ENCODE assay signal across 25 mouse cellular contexts in the genomic region with DNA sequence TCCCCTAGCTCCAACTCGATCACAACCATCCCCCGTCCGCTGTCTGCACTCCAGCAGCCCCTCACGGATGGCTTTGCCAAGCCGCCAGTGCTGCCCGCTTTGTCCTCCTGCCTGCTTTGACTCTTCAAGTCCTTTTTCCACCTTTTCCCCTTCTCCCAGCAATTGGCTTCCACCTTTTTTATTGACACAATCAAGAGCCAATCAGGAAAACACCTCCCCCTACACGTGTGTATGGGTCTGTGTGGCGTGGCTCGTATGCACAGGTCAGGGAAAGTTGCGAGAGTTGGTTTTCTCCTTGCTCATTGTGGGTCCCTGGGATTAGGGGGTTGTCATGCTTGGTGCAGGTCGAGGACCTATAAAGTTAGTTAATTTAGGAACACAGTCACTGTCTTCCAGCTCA. TPM values are rescaled to one million over a fixed set of nuclear protein-coding genes. Genes with fewer than 3 reads are reported as not detected.
A peak's percentile ranks its signal among the peaks of the same experiment; 100 is the strongest.
DNase-seq lines count a peak whose midpoint lies in the region; ATAC-seq and TF ChIP-seq lines count a peak whose summit lies in the region.
"Had no signal": no experiment of that assay in that cellular context is flagged by ENCODE, and none has a peak within 500 bp of the region (broad histone marks: within the 10 kb centered on the region; RNA-seq: fewer than 3 reads in every experiment).

No protein-coding gene starts in this region.

- H3K4me1 ChIP-seq in kidney, adult 2 months (ENCODE audit: control insufficient read depth, insufficient read depth, low read length): peaks cover 1% of the 10 kb centered on the region; the same call in 1 of the 2 replicates
- H3K4me1 ChIP-seq in kidney, embryonic 15.5 days: no peaks in the 10 kb centered on the region
- H3K4me1 ChIP-seq in ES-Bruce4 (ENCODE audit: control insufficient read depth, insufficient read depth, low read length): no peaks in the 10 kb centered on the region
- H3K4me1 ChIP-seq: embryonic facial prominence, embryonic 10.5 days; forebrain, embryonic 10.5 days; heart, embryonic 13.5 days; hindbrain, embryonic 12.5 days had no signal

- DNase-seq in kidney, adult 2 months: peak; percentile 48
- DNase-seq in lung, postnatal 25 days (ENCODE audit: low spot score): peak; percentile 7
- DNase-seq in lung, postnatal 14 days: no peak
- DNase-seq in ZHBTc4 (ENCODE audit: low read depth, low spot score): peak; percentile 85
- no peak for DNase-seq in gastrocnemius, postnatal 25 days
- DNase-seq: adrenal gland, adult 2 months; adrenal gland, postnatal 25 days; gastrocnemius, adult 2 months; gastrocnemius, postnatal 36 days; heart, adult 11 months; heart, postnatal 36 days had no signal

- no peak for TF ChIP-seq CTCF in kidney, adult 2 months (conservative IDR thresholded peaks at IDR 0.05; ENCODE audit: insufficient read depth, insufficient read length, low read depth, low read length)
- TF ChIP-seq CTCF in ES-Bruce4 (IDR thresholded peaks at IDR 0.05; ENCODE audit: low read depth, low read length): no peak

- H3K4me3 ChIP-seq in kidney, adult 2 months (ENCODE audit: insufficient read depth, low read depth, low read length): no peak overlapping the region
- H3K4me3 ChIP-seq in kidney, embryonic 15.5 days (replicated peaks): no peak overlapping the region
- H3K4me3 ChIP-seq in ES-Bruce4 (ENCODE audit: low read depth, low read length): peak overlapping the region; percentile 71
- H3K4me3 ChIP-seq: embryonic facial prominence, embryonic 10.5 days; erythroblast, embryonic 14.5 days; forebrain, embryonic 10.5 days; gastrocnemius, adult 2 months; heart, embryonic 13.5 days; hindbrain, embryonic 12.5 days had no signal

- no peak for TF ChIP-seq POLR2A in kidney, adult 2 months (IDR thresholded peaks at IDR 0.05; ENCODE audit: low read depth, low read length)
- TF ChIP-seq POLR2A in ES-Bruce4 (IDR thresholded peaks at IDR 0.05; ENCODE audit: insufficient read depth, low read length): no peak

- ATAC-seq in kidney, embryonic 15.5 days (replicated peaks; ENCODE audit: low FRiP score): no peak
- ATAC-seq: forebrain, embryonic 14.5 days; hindbrain, embryonic 16.5 days had no signal

- H3K27me3 ChIP-seq in kidney, adult 2 months (replicated peaks; ENCODE audit: control insufficient read depth, insufficient read depth, low read length): no peaks in the 10 kb centered on the region
- H3K27me3 ChIP-seq in kidney, embryonic 15.5 days: no peaks in the 10 kb centered on the region
- H3K27me3 ChIP-seq in ES-Bruce4 (ENCODE audit: control insufficient read depth, insufficient read depth, low read length, poor library complexity, severe bottlenecking): no peaks in the 10 kb centered on the region
- H3K27me3 ChIP-seq: hindbrain, embryonic 12.5 days had no signal

- TF ChIP-seq EP300 in ES-Bruce4 (IDR thresholded peaks at IDR 0.05; ENCODE audit: insufficient read depth, low read depth, low read length): no peak

- 53% methylated on average over 11 of the region's 11 CpGs for WGBS in kidney, adult 2 months
- 58% methylated on average over 11 of the region's 11 CpGs for WGBS in kidney, embryonic 15.5 days

- H3K9ac ChIP-seq in kidney, embryonic 15.5 days: no peak overlapping the region
- H3K9ac ChIP-seq in ES-Bruce4 (ENCODE audit: low read depth, poor library complexity, severe bottlenecking): peak overlapping the region; percentile 8
- H3K9ac ChIP-seq: heart, embryonic 13.5 days; hindbrain, embryonic 12.5 days had no signal

- no peak overlapping the region for H3K27ac ChIP-seq in kidney, adult 2 months (ENCODE audit: insufficient read depth, low read depth, low read length)
- no peak overlapping the region for H3K27ac ChIP-seq in kidney, embryonic 15.5 days
- H3K27ac ChIP-seq in ES-Bruce4 (ENCODE audit: insufficient read depth, low read length): no peak overlapping the region
- H3K27ac ChIP-seq: embryonic facial prominence, embryonic 10.5 days; forebrain, embryonic 10.5 days; gastrocnemius, adult 2 months; heart, embryonic 13.5 days; hindbrain, embryonic 12.5 days had no signal

- H3K36me3 ChIP-seq in kidney, adult 2 months (ENCODE audit: control insufficient read depth, insufficient read depth, low read length): no peaks in the 10 kb centered on the region
- H3K36me3 ChIP-seq in kidney, embryonic 15.5 days: no peaks in the 10 kb centered on the region
- H3K36me3 ChIP-seq in ES-Bruce4 (ENCODE audit: control insufficient read depth, insufficient read depth, low read length, poor library complexity, severe bottlenecking): no peaks in the 10 kb centered on the region
- H3K36me3 ChIP-seq: embryonic facial prominence, embryonic 10.5 days; forebrain, embryonic 10.5 days; heart, embryonic 13.5 days; hindbrain, embryonic 12.5 days had no signal

- H3K9me3 ChIP-seq in kidney, embryonic 15.5 days (replicated peaks): no peaks in the 10 kb centered on the region
- H3K9me3 ChIP-seq in ES-Bruce4 (replicated peaks; ENCODE audit: control insufficient read depth, insufficient read depth, low read length, poor library complexity, severe bottlenecking): no peaks in the 10 kb centered on the region
- H3K9me3 ChIP-seq: heart, embryonic 13.5 days; hindbrain, embryonic 12.5 days had no signal

- no peak overlapping the region for H3K4me2 ChIP-seq in kidney, embryonic 15.5 days
- H3K4me2 ChIP-seq: heart, embryonic 13.5 days; hindbrain, embryonic 12.5 days had no signal

RNA-seq across cellular contexts. Expression of a gene that starts 12.7 kb away (rescaled TPM):
- not detected in 2 replicates for polyA plus RNA-seq in kidney, adult 2 months (2012; rRNA removed)
- polyA plus RNA-seq in kidney, embryonic 15.5 days (2015; fragmentation: Nextera tagmentation; extraction: Ambion mirVana): not detected in 2 replicates
- polyA plus RNA-seq in ES-Bruce4 (2011; ENCODE audit: insufficient read depth, insufficient read length, low read depth, missing spikeins): 40.1 and 42.4 TPM in 2 replicates
- not detected for total RNA-seq in gastrocnemius, postnatal 25 days (2021)
- total RNA-seq: adrenal gland, adult 2 months; adrenal gland, postnatal 25 days; gastrocnemius, adult 2 months; gastrocnemius, postnatal 36 days; heart, postnatal 36 days; MEL had no signal
- polyA plus RNA-seq: adrenal gland, adult 2 months; C2C12; cerebellum, adult 2 months; embryonic facial prominence, embryonic 10.5 days; erythroblast, embryonic 14.5 days; forebrain, embryonic 10.5 days; forebrain, embryonic 14.5 days; heart, embryonic 13.5 days; heart, postnatal 0 days; hindbrain, embryonic 12.5 days; hindbrain, embryonic 16.5 days had no signal

RNA-seq across cellular contexts. Expression of a gene that starts 17.7 kb away (rescaled TPM):
- not detected in 2 replicates for polyA plus RNA-seq in kidney, adult 2 months (2012; rRNA removed)
- polyA plus RNA-seq in kidney, embryonic 15.5 days (2015; fragmentation: Nextera tagmentation; extraction: Ambion mirVana): not detected in 2 replicates
- 0.33 and 0.40 TPM in 2 replicates for polyA plus RNA-seq in ES-Bruce4 (2011; ENCODE audit: insufficient read depth, insufficient read length, low read depth, missing spikeins)
- not detected for total RNA-seq in gastrocnemius, postnatal 25 days (2021)
- total RNA-seq: adrenal gland, adult 2 months; adrenal gland, postnatal 25 days; gastrocnemius, adult 2 months; gastrocnemius, postnatal 36 days; heart, postnatal 36 days; MEL had no signal
- polyA plus RNA-seq: adrenal gland, adult 2 months; C2C12; cerebellum, adult 2 months; embryonic facial prominence, embryonic 10.5 days; embryonic facial prominence, embryonic 14.5 days; erythroblast, embryonic 14.5 days; forebrain, embryonic 10.5 days; forebrain, embryonic 14.5 days; heart, embryonic 13.5 days; heart, postnatal 0 days; hindbrain, embryonic 12.5 days; hindbrain, embryonic 16.5 days had no signal

RNA-seq across cellular contexts. Expression of a gene that starts 42.9 kb away (rescaled TPM):
- polyA plus RNA-seq in kidney, adult 2 months (2012; rRNA removed): not detected in 2 replicates
- polyA plus RNA-seq in kidney, embryonic 15.5 days (2015; fragmentation: Nextera tagmentation; extraction: Ambion mirVana): not detected in 2 replicates
- polyA plus RNA-seq in ES-Bruce4 (2011; ENCODE audit: insufficient read depth, insufficient read length, low read depth, missing spikeins): not detected in 2 replicates
- not detected for total RNA-seq in gastrocnemius, postnatal 25 days (2021)
- total RNA-seq: adrenal gland, adult 2 months; adrenal gland, postnatal 25 days; gastrocnemius, adult 2 months; gastrocnemius, postnatal 36 days; heart, postnatal 36 days; MEL had no signal
- polyA plus RNA-seq: adrenal gland, adult 2 months; C2C12; cerebellum, adult 2 months; embryonic facial prominence, embryonic 10.5 days; embryonic facial prominence, embryonic 14.5 days; erythroblast, embryonic 14.5 days; forebrain, embryonic 10.5 days; forebrain, embryonic 14.5 days; heart, embryonic 13.5 days; heart, postnatal 0 days; hindbrain, embryonic 12.5 days; hindbrain, embryonic 16.5 days had no signal

RNA-seq across cellular contexts. Expression of a gene that starts 46.6 kb away (rescaled TPM):
- polyA plus RNA-seq in kidney, adult 2 months (2012; rRNA removed): 0.75 and 0.95 TPM in 2 replicates
- polyA plus RNA-seq in kidney, embryonic 15.5 days (2015; fragmentation: Nextera tagmentation; extraction: Ambion mirVana): 5.9 and 6.3 TPM in 2 replicates
- 12.7 and 12.8 TPM in 2 replicates for polyA plus RNA-seq in ES-Bruce4 (2011; ENCODE audit: insufficient read depth, insufficient read length, low read depth, missing spikeins)
- 1 to 10 TPM; 2.7 to 3.8 TPM for total RNA-seq in gastrocnemius, postnatal 25 days (2021)

Comparison
In these comparisons a context has a peak if more than half of its experiments do, and no peak if none do; other contexts are left out.
1. DNase-seq: peak in kidney, adult 2 months (single experiment), lung, postnatal 25 days (single experiment) and ZHBTc4 (single experiment); none in lung, postnatal 14 days (single experiment) and gastrocnemius, postnatal 25 days (single experiment).
2. RNA of a gene that starts 12.7 kb away (polyA plus RNA-seq): 40.1 to 42.4 TPM in ES-Bruce4; not detected in kidney, adult 2 months and not detected in kidney, embryonic 15.5 days; every median in the first group is over 10 times any median in the second.